Mouse (Mus musculus): ENCODE data around the gene Trpv3. TPM values are rescaled to one million over a fixed set of nuclear protein-coding genes. Genes with fewer than 3 reads are reported as not detected.

Trpv3 gene
- polyA plus RNA-seq, 1 experiment from 2014 or later: 0.15 TPM

Other genes with a start within 250 kb of the Trpv3 start
- gene Camkk1, start 248.4 kb upstream of the Trpv3 start, polyA plus RNA-seq (2015; fragmentation: Nextera tagmentation; extraction: Ambion mirVana): 8.4 and 8.6 TPM in 2 replicates
- 14.4 and 14.5 TPM in 2 replicates for gene Ncbp3, start 219.6 kb upstream of the Trpv3 start, polyA plus RNA-seq (2015; fragmentation: Nextera tagmentation; extraction: Ambion mirVana)
- gene Itgae, start 176.8 kb upstream of the Trpv3 start, polyA plus RNA-seq (2015; fragmentation: Nextera tagmentation; extraction: Ambion mirVana): 0.22 and 0.32 TPM in 2 replicates
- gene Haspin, start 129.1 kb upstream of the Trpv3 start, polyA plus RNA-seq (2015; fragmentation: Nextera tagmentation; extraction: Ambion mirVana): 14.6 and 16.2 TPM in 2 replicates
- gene P2rx5, start 107.0 kb upstream of the Trpv3 start, polyA plus RNA-seq (2015; fragmentation: Nextera tagmentation; extraction: Ambion mirVana): 0.25 TPM in 1 of 2 replicates, not detected in the other
- gene Emc6, start 90.4 kb upstream of the Trpv3 start, polyA plus RNA-seq (2015; fragmentation: Nextera tagmentation; extraction: Ambion mirVana): 94.3 and 102 TPM in 2 replicates
- 199 and 208 TPM in 2 replicates for gene Tax1bp3, start 90.3 kb upstream of the Trpv3 start, polyA plus RNA-seq (2015; fragmentation: Nextera tagmentation; extraction: Ambion mirVana)
- 23.5 and 23.6 TPM in 2 replicates for gene Ctns, start 68.3 kb upstream of the Trpv3 start, polyA plus RNA-seq (2015; fragmentation: Nextera tagmentation; extraction: Ambion mirVana)
- 1.6 and 1.9 TPM in 2 replicates for gene Shpk, start 67.9 kb upstream of the Trpv3 start, polyA plus RNA-seq (2015; fragmentation: Nextera tagmentation; extraction: Ambion mirVana)
- 0.11 TPM in 1 of 2 replicates, not detected in the other for gene Trpv1, start 33.1 kb upstream of the Trpv3 start, polyA plus RNA-seq (2015; fragmentation: Nextera tagmentation; extraction: Ambion mirVana)
- gene Aspa, start 62.2 kb downstream of the Trpv3 start, polyA plus RNA-seq (2015; fragmentation: Nextera tagmentation; extraction: Ambion mirVana): 0.42 and 1.7 TPM in 2 replicates
- gene Gm49340, start 62.4 kb downstream of the Trpv3 start, polyA plus RNA-seq (2015; fragmentation: Nextera tagmentation; extraction: Ambion mirVana): not detected in 2 replicates
- not detected in 2 replicates for gene Spata22, start 62.4 kb downstream of the Trpv3 start, polyA plus RNA-seq (2015; fragmentation: Nextera tagmentation; extraction: Ambion mirVana)
- gene Olfr20, start 83.4 kb downstream of the Trpv3 start, polyA plus RNA-seq (2015; fragmentation: Nextera tagmentation; extraction: Ambion mirVana): not detected in 2 replicates
- not detected in 2 replicates for gene Olfr376, start 103.9 kb downstream of the Trpv3 start, polyA plus RNA-seq (2015; fragmentation: Nextera tagmentation; extraction: Ambion mirVana)
- not detected in 2 replicates for gene Olfr1, start 132.2 kb downstream of the Trpv3 start, polyA plus RNA-seq (2015; fragmentation: Nextera tagmentation; extraction: Ambion mirVana)
- not detected in 2 replicates for gene Olfr378, start 161.1 kb downstream of the Trpv3 start, polyA plus RNA-seq (2015; fragmentation: Nextera tagmentation; extraction: Ambion mirVana)
- not detected in 2 replicates for gene Olfr380, start 190.1 kb downstream of the Trpv3 start, polyA plus RNA-seq (2015; fragmentation: Nextera tagmentation; extraction: Ambion mirVana)
- gene Olfr381, start 224.2 kb downstream of the Trpv3 start, polyA plus RNA-seq (2015; fragmentation: Nextera tagmentation; extraction: Ambion mirVana): not detected in 2 replicates
- gene Olfr382, start 249.8 kb downstream of the Trpv3 start, polyA plus RNA-seq (2015; fragmentation: Nextera tagmentation; extraction: Ambion mirVana): not detected in 2 replicates

All from embryonic facial prominence, embryonic 13.5 days (tissue).